Mouse (Mus musculus): ENCODE data around the gene Cspg5. TPM values are rescaled to one million over a fixed set of nuclear protein-coding genes. Genes with fewer than 3 reads are reported as not detected.

Cspg5 gene
- polyA plus RNA-seq, 1 experiment from 2014 or later = 199 TPM

DNA sequence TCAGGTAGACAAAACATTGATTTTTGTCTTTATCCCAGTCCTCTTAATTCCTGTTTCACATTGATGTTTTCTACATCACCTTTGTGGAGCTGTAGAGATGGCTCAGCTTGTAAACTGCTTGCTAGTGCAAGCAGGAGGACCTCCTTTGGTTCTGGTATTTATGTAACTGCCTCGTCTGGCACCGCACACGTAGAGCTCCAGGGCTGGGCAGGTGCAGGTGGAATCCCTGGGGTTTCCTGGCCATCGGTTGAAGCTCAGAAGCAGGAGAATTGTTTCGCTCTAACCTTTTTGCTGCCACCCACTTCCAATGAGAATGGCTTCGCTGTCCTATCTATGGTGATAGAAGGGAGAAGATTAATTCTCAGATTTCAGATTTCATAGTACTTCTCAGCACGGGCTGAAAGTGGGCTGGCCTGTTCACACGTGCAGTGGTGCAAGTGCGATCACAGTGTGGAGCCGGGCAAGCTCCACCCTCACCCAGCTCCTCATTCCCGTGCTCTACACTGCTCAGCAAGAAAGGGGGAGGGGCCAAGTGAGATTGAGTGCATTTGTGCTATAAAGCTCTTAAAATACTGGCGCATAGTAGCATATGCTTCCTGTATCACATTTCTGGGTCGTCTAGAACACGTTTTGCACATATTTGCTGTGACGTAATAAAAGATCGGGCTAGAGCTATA is 13.1 kb upstream of the Cspg5 start:
- Histone ChIP-seq H3K27ac (replicated peaks) (no peak overlapping the region), H3K9me3 (no peaks in the 10 kb centered on the region), H3K36me3 (peaks cover 67% of the 10 kb centered on the region), H3K9ac (no peak overlapping the region), H3K4me3 (no peak overlapping the region), H3K4me1 (replicated peaks) (no peaks in the 10 kb centered on the region), H3K27me3 (no peaks in the 10 kb centered on the region), H3K4me2 (no peak overlapping the region)
- ATAC-seq (ENCODE audit: low FRiP score, low read depth) = no peak
- 81% methylated on average over 16 of the region's 16 CpGs for WGBS

DNA sequence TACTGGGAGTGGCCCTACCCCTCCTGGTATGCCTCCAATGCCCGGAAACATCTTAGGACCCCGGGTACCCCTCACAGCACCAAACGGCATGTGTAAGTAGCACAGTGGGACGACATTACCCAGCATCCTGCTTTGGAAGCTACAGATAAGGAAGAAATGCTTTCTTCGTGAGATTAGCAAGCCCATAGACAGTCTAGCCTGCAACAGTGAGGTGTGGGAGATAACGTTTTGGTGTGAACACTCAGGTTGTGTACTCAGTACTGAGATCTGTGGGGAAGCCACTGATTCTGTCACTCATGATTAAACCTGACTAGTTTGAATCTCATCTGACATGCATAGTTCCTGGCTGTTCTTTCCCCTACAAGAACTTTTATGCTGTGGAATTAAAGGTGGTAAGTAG is 8.6 kb upstream of the Cspg5 start:
- no peak overlapping the region for H3K27ac ChIP-seq (replicated peaks)
- ATAC-seq (ENCODE audit: low FRiP score, low read depth) = no peak
- H3K4me2 ChIP-seq = no peak overlapping the region
- peaks cover 72% of the 10 kb centered on the region for H3K36me3 ChIP-seq
- no peaks in the 10 kb centered on the region for H3K27me3 ChIP-seq
- no peaks in the 10 kb centered on the region for H3K4me1 ChIP-seq (replicated peaks)
- 95% methylated on average over 6 of the region's 6 CpGs for WGBS
- H3K4me3 ChIP-seq = no peak overlapping the region
- H3K9ac ChIP-seq = no peak overlapping the region
- H3K9me3 ChIP-seq = no peaks in the 10 kb centered on the region

DNA sequence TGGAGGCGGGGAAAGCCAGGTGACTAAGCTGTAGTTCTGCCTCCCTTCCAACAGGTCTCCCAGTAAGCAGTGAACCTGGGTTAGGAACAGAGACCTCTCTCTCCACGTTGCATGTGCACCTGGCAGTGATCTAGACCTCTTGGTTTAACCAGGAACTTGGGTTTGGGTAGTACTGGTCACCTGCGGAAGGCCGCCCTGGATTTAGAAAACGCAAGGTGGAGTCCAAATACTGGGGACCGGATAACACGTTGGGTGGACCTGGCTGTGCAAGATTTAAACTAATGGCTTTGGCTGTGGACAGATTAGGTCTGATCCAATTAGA is 945 bp downstream of the Cspg5 start:
- peaks cover 39% of the 10 kb centered on the region for H3K4me1 ChIP-seq (replicated peaks)
- H3K36me3 ChIP-seq = peaks cover 2% of the 10 kb centered on the region
- peak overlapping the region; percentile 90 for H3K4me3 ChIP-seq
- peak overlapping the region; percentile 95 for H3K27ac ChIP-seq (replicated peaks)
- 21% methylated on average over 7 of the region's 7 CpGs for WGBS
- no peaks in the 10 kb centered on the region for H3K9me3 ChIP-seq
- no peak for ATAC-seq (ENCODE audit: low FRiP score, low read depth)
- H3K9ac ChIP-seq = peak overlapping the region; percentile 83
- no peaks in the 10 kb centered on the region for H3K27me3 ChIP-seq
- H3K4me2 ChIP-seq = peak overlapping the region; percentile 66

DNA sequence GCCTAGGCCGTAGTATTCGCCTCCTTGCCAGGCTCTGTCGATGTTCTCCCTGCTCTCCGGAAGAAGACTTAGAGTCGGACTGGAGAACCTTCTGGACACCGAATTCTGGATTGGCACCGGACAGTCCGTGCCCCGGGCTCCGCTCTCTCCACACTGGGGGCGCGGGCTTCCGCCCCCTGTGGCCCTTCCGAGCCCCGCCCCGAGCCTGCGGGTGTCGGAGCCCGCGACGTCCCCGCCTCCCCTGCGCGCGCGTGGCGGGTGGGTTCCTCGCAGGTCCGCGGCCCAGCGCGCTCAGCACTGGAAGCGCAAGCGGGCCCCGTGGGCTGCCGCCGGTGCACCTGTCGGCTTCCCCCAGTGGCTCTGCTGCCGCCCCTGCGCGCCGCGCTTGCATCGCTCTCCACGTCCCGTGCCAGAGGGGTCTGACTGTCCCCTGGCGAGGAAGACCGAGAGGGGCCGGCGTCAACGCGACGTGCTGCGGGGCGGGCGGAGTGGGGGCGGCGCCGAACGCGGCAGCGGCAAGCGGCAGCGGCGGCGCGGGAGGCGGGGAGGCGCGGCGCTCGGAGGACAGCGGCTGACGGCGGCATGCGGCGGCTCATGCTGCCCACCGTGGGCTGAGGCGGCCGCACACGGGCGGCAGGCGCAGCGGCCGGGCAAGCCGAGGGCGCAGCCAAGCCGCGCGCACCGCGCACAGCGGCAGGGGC is 1.5 kb downstream of the Cspg5 start:
- Histone ChIP-seq H3K27ac (replicated peaks) (peak overlapping the region; percentile 95), H3K27me3 (no peaks in the 10 kb centered on the region), H3K9me3 (no peaks in the 10 kb centered on the region), H3K9ac (peak overlapping the region; percentile 83), H3K4me3 (peak overlapping the region; percentile 90), H3K4me1 (replicated peaks) (peaks cover 44% of the 10 kb centered on the region), H3K36me3 (no peaks in the 10 kb centered on the region), H3K4me2 (peak overlapping the region; percentile 66)
- ATAC-seq (ENCODE audit: low FRiP score, low read depth) = peak; percentile 75
- under 1% methylated on average over 80 of the region's 93 CpGs for WGBS

DNA sequence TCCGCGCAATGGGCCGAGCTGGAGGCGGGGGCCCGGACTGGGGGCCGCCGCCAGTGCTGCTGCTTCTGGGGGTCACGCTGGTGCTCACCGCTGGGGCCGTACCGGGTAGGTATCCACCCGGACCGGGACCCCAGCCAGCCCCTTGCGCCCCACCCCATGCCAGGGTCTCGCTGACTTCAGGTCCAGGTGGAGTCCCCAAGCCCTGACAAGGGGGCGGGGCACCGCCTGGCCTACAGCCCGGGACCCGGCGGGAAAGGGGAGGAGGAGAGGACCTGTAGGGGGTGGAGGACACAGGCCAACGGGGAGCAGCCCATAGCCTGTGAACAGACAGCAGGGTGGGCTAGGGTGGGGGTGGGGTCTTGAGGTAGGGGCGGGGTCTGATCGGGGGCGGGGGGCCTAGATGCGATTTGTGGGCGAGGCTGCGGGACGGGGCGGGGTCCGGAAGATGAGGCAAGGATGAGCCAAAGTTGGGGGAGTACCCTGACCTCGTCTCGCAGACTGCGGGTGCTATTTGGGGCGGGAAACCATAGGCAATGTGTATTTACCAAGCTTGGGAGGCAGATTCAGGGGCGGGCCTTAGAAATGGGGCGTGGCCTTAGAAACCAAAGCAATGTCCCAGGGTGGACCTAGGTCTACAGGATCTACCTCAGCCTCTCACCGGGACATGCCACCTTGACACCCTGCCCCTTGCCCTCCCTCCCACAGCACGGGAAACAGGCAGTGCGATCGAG is 2.2 kb downstream of the Cspg5 start:
- peak; percentile 75 for ATAC-seq (ENCODE audit: low FRiP score, low read depth)
- peaks cover 52% of the 10 kb centered on the region for H3K4me1 ChIP-seq (replicated peaks)
- WGBS = 1% methylated on average over 37 of the region's 40 CpGs

DNA sequence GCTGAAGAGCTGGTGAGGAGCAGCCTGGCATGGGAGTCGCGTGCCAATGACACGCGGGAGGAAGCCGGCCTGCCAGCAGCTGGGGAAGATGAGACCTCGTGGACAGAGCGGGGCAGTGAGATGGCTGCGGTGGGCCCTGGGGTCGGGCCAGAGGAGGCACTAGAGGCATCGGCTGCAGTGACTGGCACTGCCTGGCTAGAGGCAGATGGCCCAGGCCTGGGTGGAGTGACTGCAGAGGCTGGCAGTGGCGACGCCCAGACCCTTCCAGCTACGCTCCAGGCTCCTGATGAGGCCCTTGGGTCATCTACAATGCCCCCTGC is 2.7 kb downstream of the Cspg5 start:
- H3K27me3 ChIP-seq = no peaks in the 10 kb centered on the region
- peak overlapping the region; percentile 66 for H3K4me2 ChIP-seq
- H3K4me1 ChIP-seq (replicated peaks) = peaks cover 57% of the 10 kb centered on the region
- H3K27ac ChIP-seq (replicated peaks) = peak overlapping the region; percentile 95
- no peaks in the 10 kb centered on the region for H3K36me3 ChIP-seq
- peak overlapping the region; percentile 83 for H3K9ac ChIP-seq
- 29% methylated on average over 13 of the region's 13 CpGs for WGBS
- peak overlapping the region; percentile 90 for H3K4me3 ChIP-seq
- no peaks in the 10 kb centered on the region for H3K9me3 ChIP-seq
- ATAC-seq (ENCODE audit: low FRiP score, low read depth) = peak; percentile 16; the same call in 1 of the 2 replicates

More for the DNA sequence above, 2.2 kb downstream of the Cspg5 start:
- H3K27ac ChIP-seq (replicated peaks) = peak overlapping the region; percentile 95
- H3K27me3 ChIP-seq = no peaks in the 10 kb centered on the region
- peak overlapping the region; percentile 90 for H3K4me3 ChIP-seq
- no peaks in the 10 kb centered on the region for H3K36me3 ChIP-seq
- H3K9me3 ChIP-seq = no peaks in the 10 kb centered on the region
- peak overlapping the region; percentile 83 for H3K9ac ChIP-seq
- peak overlapping the region; percentile 66 for H3K4me2 ChIP-seq

DNA sequence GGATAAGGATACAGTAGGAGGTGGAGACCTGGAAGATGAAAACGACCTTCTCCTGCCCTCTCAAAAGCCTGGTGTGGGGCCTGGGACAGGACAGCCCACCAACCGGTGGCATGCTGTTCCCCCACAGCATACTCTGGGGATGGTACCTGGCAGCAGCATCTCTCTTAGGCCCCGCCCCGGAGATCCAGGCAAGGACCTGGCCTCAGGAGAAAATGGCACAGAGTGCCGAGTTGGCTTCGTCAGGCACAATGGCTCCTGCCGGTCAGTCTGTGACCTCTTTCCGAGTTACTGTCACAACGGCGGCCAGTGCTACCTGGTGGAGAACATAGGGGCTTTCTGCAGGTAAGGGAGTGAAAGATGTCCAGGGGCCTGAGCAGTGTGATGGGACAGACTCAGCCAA is 3.5 kb downstream of the Cspg5 start:
- Histone ChIP-seq H3K36me3 (0 out of 2 replicates have a peak, but pooled peaks cover 4% of the 10 kb centered on the region), H3K27ac (replicated peaks) (no peak overlapping the region), H3K9ac (no peak overlapping the region), H3K27me3 (no peaks in the 10 kb centered on the region), H3K4me3 (no peak overlapping the region), H3K4me2 (peak overlapping the region; percentile 66), H3K4me1 (replicated peaks) (peaks cover 60% of the 10 kb centered on the region), H3K9me3 (no peaks in the 10 kb centered on the region)
- WGBS = 89% methylated on average over 10 of the region's 10 CpGs
- no peak for ATAC-seq (ENCODE audit: low FRiP score, low read depth)

DNA sequence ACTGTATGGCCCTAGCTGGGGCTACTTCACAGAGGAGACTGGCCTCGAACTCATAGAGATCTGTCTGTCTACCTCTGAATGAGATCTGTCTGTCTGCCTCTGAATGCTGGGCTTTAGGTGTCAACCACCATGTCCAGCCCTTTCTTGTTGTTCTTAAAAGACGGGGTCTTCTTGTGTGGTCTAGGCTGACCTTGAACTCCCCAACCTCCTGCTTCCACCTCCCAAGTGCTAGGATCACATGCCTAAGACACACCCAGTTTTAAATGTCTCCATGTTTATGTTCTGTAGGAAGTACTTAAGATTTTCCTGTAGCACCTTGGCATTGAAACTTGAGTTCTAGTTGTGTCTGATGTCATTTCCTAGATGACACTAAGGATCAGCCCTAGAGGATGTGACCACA is 5.3 kb downstream of the Cspg5 start:
- no peaks in the 10 kb centered on the region for H3K9me3 ChIP-seq
- H3K4me1 ChIP-seq (replicated peaks) = peaks cover 60% of the 10 kb centered on the region
- H3K4me2 ChIP-seq = peak overlapping the region; percentile 43
- H3K4me3 ChIP-seq = no peak overlapping the region
- H3K27me3 ChIP-seq = no peaks in the 10 kb centered on the region
- ATAC-seq (ENCODE audit: low FRiP score, low read depth) = no peak
- 0 out of 2 replicates have a peak overlapping the region, but pooled peaks have one; percentile 32 for H3K9ac ChIP-seq
- 61% methylated on average over 2 of the region's 2 CpGs for WGBS
- H3K36me3 ChIP-seq = 0 out of 2 replicates have a peak, but pooled peaks cover 4% of the 10 kb centered on the region
- peak overlapping the region; percentile 87 for H3K27ac ChIP-seq (replicated peaks)

DNA sequence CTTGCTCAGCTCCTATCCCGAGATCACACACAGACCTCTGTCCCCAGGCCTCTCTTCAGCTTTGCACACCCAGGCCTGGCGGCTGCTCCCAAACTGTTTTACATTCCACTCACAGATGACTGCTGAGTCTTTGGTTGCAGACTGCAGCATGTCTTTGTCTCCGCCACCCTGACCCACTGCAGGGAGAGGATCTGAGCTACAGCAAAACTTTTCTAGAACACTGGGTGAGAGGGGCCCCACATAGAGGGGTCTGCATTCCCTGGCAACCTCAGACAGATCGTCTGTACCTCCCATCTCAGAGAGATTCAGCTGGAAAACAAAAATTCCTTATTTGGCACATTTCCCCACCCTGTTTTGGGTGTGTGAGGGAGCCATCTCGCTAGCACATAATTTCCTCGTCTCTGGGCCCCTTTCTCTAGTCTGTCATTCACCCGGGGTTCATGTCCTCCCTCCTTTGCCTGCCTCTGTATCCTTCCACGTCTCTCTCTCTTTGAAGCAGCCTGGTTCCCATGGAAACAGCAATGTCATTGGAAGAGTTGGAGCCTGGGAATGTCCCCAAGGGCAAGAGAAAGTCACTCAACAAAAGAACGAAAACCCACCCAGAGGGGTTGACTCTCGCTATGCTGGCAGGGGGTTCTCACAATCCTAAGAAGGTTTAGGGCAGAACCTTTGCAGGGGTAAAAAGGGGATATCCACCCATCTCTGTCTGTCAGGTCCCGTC is 6.4 kb downstream of the Cspg5 start:
- Histone ChIP-seq H3K4me3 (peak overlapping the region; percentile 0; the same call in 1 of the 2 replicates), H3K4me1 (replicated peaks) (peaks cover 54% of the 10 kb centered on the region), H3K4me2 (peak overlapping the region; percentile 43), H3K9me3 (no peaks in the 10 kb centered on the region), H3K27me3 (no peaks in the 10 kb centered on the region), H3K27ac (replicated peaks) (peak overlapping the region; percentile 87), H3K9ac (peak overlapping the region; percentile 32; the same call in 1 of the 2 replicates), H3K36me3 (0 out of 2 replicates have a peak, but pooled peaks cover 4% of the 10 kb centered on the region)
- ATAC-seq (ENCODE audit: low FRiP score, low read depth) = peak; percentile 76
- 2% methylated on average over 11 of the region's 11 CpGs for WGBS

DNA sequence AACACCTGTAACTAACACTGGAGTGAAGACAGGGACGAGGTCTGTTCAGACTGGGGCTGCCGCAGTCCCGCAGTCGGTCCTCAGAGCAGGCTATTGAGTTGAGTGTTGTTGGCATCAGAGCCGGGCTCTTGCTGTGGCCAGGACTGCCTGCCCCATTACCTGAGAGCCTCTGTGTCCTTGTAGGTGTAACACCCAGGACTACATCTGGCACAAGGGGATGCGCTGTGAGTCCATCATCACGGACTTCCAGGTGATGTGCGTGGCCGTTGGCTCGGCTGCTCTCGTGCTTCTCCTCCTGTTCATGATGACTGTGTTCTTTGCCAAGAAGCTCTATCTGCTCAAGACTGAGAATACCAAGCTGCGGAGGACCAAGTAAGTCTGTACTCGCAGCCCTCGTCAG is 7.2 kb downstream of the Cspg5 start:
- Histone ChIP-seq H3K36me3 (0 out of 2 replicates have a peak, but pooled peaks cover 4% of the 10 kb centered on the region), H3K9me3 (no peaks in the 10 kb centered on the region), H3K27me3 (no peaks in the 10 kb centered on the region), H3K4me1 (replicated peaks) (peaks cover 62% of the 10 kb centered on the region), H3K27ac (replicated peaks) (peak overlapping the region; percentile 87), H3K9ac (0 out of 2 replicates have a peak overlapping the region, but pooled peaks have one; percentile 14), H3K4me2 (peak overlapping the region; percentile 43), H3K4me3 (peak overlapping the region; percentile 0; the same call in 1 of the 2 replicates)
- ATAC-seq (ENCODE audit: low FRiP score, low read depth) = no peak
- WGBS = 66% methylated on average over 14 of the region's 14 CpGs

DNA sequence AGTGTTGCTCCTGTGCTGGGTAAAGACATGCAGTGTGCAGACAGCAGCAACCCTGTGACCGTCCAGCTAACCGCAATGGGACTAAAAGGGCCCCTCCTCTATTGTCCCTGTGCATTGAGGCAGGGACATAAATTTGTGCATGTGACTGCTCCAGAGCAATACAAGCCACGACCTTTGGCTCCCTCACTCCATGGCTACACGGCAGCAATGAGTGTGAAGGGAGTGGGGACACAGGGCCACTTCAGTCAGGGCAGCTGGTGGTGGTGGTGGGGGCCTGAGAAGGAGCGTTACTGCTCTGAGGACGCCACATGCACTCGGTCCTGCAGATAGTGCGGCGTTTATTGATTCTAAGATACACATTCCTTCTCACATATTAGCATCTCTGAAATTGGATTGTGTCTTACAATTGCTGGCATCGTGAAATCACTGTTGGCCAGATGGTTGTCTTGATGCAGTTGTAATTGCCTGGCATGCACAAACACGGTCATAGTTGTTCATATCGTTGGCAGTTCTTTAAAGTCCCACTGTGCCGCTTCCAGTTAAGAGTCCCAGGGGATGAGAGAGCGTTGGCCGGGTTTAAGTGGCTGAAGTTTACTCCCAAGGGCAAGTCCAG is 11.9 kb downstream of the Cspg5 start:
- peak; percentile 78 for ATAC-seq (ENCODE audit: low FRiP score, low read depth)
- Histone ChIP-seq H3K4me2 (0 out of 2 replicates have a peak overlapping the region, but pooled peaks have one; percentile 1), H3K27ac (replicated peaks) (peak overlapping the region; percentile 72), H3K36me3 (peaks cover 13% of the 10 kb centered on the region), H3K9me3 (no peaks in the 10 kb centered on the region), H3K9ac (no peak overlapping the region), H3K4me1 (replicated peaks) (peaks cover 33% of the 10 kb centered on the region), H3K27me3 (no peaks in the 10 kb centered on the region), H3K4me3 (no peak overlapping the region)
- WGBS = 13% methylated on average over 15 of the region's 15 CpGs

Measured in hindbrain, embryonic 15.5 days (tissue).